Mouse (Mus musculus) cerebellum, postnatal 36 days (tissue): Measurements from ENCODE around the gene Atxn1.
A peak's percentile ranks its signal among the peaks of the same experiment; 100 is the strongest.

Source experiments
- DNase-seq, 2 experiments: peaks; one replicate each; pipeline ENCODE4 v3.0.0; 2021 to 2022; ENCODE audit warnings: mixed read lengths in 2 of 2

The Atxn1 gene

GRCm38 (mm10) chr13:45962776-45963175 is 2.0 kb downstream of the Atxn1 start:
- peak in 1 of 2 experiments; percentile 23 for DNase-seq

- DNase-seq, result peak in 1 of 2 experiments; percentile 23
Observed at GRCm38 (mm10) chr13:45961871-45962630, 2.8 kb downstream of the Atxn1 start.

- no peak for DNase-seq
Observed at GRCm38 (mm10) chr13:45960311-45960965, 4.4 kb downstream of the Atxn1 start.

- DNase-seq, result no peak
Observed at GRCm38 (mm10) chr13:45958306-45958705, 6.5 kb downstream of the Atxn1 start.

GRCm38 (mm10) chr13:45957629-45958028 is 7.2 kb downstream of the Atxn1 start:
- DNase-seq, result no peak

- DNase-seq, result no peak
Observed at GRCm38 (mm10) chr13:45956287-45956686, 8.5 kb downstream of the Atxn1 start.

GRCm38 (mm10) chr13:45955370-45956055 is 9.3 kb downstream of the Atxn1 start:
- DNase-seq, result no peak

GRCm38 (mm10) chr13:45953098-45953497 is 11.7 kb downstream of the Atxn1 start:
- no peak for DNase-seq

- no peak for DNase-seq
Observed at GRCm38 (mm10) chr13:45951071-45951645, 13.7 kb downstream of the Atxn1 start.

- DNase-seq, result no peak
Observed at GRCm38 (mm10) chr13:45950355-45950861, 14.4 kb downstream of the Atxn1 start.

- no peak for DNase-seq
Observed at GRCm38 (mm10) chr13:45946136-45946535, 18.7 kb downstream of the Atxn1 start.

- DNase-seq, result no peak
Observed at GRCm38 (mm10) chr13:45942337-45942736, 22.5 kb downstream of the Atxn1 start.

- no peak for DNase-seq
Observed at GRCm38 (mm10) chr13:45940714-45941113, 24.1 kb downstream of the Atxn1 start.

- no peak for DNase-seq
Observed at GRCm38 (mm10) chr13:45939561-45939960, 25.2 kb downstream of the Atxn1 start.

- DNase-seq, result no peak
Observed at GRCm38 (mm10) chr13:45938083-45938482, 26.7 kb downstream of the Atxn1 start.

- DNase-seq, result no peak
Observed at GRCm38 (mm10) chr13:45936765-45937164, 28.0 kb downstream of the Atxn1 start.

- no peak for DNase-seq
Observed at GRCm38 (mm10) chr13:45935798-45936197, 29.0 kb downstream of the Atxn1 start.

GRCm38 (mm10) chr13:45934841-45935240 is 30.0 kb downstream of the Atxn1 start:
- DNase-seq, result no peak

- DNase-seq, result no peak
Observed at GRCm38 (mm10) chr13:45934085-45934484, 30.7 kb downstream of the Atxn1 start.

- DNase-seq, result no peak
Observed at GRCm38 (mm10) chr13:45932491-45932921, 32.3 kb downstream of the Atxn1 start.

- no peak for DNase-seq
Observed at GRCm38 (mm10) chr13:45931891-45932290, 32.9 kb downstream of the Atxn1 start.

GRCm38 (mm10) chr13:45931215-45931614 is 33.6 kb downstream of the Atxn1 start:
- no peak for DNase-seq

- DNase-seq, result no peak
Observed at GRCm38 (mm10) chr13:45929744-45930143, 35.1 kb downstream of the Atxn1 start.
